Mouse (Mus musculus): ENCODE measurements at regions not wholly inside any gene's neighbourhood (a gene's known extent, or its start where the extent isn't known, plus 50 kb on each side); places are given as distances from the start of the nearest gene placed in this dataset.

- DNase-seq (ENCODE audit: low spot score in 2 of 2), result no peak
These were observed 1597.7 kb upstream of the B3galt2 start for GRCm38 (mm10) chr1:142042751-142043150.

GRCm38 (mm10) chr1:142055207-142055606 lies 1585.3 kb upstream of the B3galt2 start:
- no peak for DNase-seq (ENCODE audit: low spot score in 2 of 2)

Data from left cerebral cortex, adult 18-20 months (tissue).